ENCODE assay signal across 24 mouse cellular contexts in genomic region chr15:92509372-92509771, GRCm38 (mm10).
DNase-seq lines count a peak whose midpoint lies in the region; ATAC-seq and TF ChIP-seq lines count a peak whose summit lies in the region.
"Had no signal": no experiment of that assay in that cellular context is flagged by ENCODE, and none has a peak within 500 bp of the region (broad histone marks: within the 10 kb centered on the region; RNA-seq: fewer than 3 reads in every experiment).

No protein-coding gene starts in this region.

- no peak for TF ChIP-seq CTCF in heart, postnatal 0 days (IDR thresholded peaks at IDR 0.05; ENCODE audit: low read depth)
- no peak for TF ChIP-seq CTCF in cerebellum, adult 2 months (IDR thresholded peaks at IDR 0.05; ENCODE audit: borderline replicate concordance, insufficient read depth, low read depth, low read length)

- no peak for ATAC-seq in heart, embryonic 12.5 days (ENCODE audit: insufficient number of reproducible peaks, low FRiP score)
- ATAC-seq in heart, embryonic 16.5 days (replicated peaks; ENCODE audit: extremely low read depth, insufficient read depth, low FRiP score): peak; percentile 45
- peak; percentile 55; the same call in 1 of the 2 replicates for ATAC-seq in heart, postnatal 0 days (ENCODE audit: insufficient read depth, low read depth)
- ATAC-seq: CD4-positive, CD25-positive, alpha-beta regulatory T cell, adult 4 months; forebrain, embryonic 13.5 days; forebrain, embryonic 16.5 days; hindbrain, embryonic 16.5 days; intestine, embryonic 15.5 days had no signal

- no peaks in the 10 kb centered on the region for H3K36me3 ChIP-seq in heart, embryonic 12.5 days
- no peaks in the 10 kb centered on the region for H3K36me3 ChIP-seq in heart, embryonic 16.5 days (ENCODE audit: control insufficient read depth, insufficient read depth)
- no peaks in the 10 kb centered on the region for H3K36me3 ChIP-seq in heart, postnatal 0 days (replicated peaks; ENCODE audit: control insufficient read depth, insufficient read depth, low read length)
- H3K36me3 ChIP-seq: forebrain, embryonic 10.5 days; hindbrain, embryonic 10.5 days; hindbrain, embryonic 13.5 days; intestine, embryonic 15.5 days had no signal

- H3K9me3 ChIP-seq in heart, embryonic 12.5 days (replicated peaks): no peaks in the 10 kb centered on the region
- no peaks in the 10 kb centered on the region for H3K9me3 ChIP-seq in heart, embryonic 16.5 days (replicated peaks; ENCODE audit: control insufficient read depth, low read length)
- no peaks in the 10 kb centered on the region for H3K9me3 ChIP-seq in heart, postnatal 0 days (replicated peaks; ENCODE audit: control insufficient read depth, low read length)
- H3K9me3 ChIP-seq: forebrain, embryonic 10.5 days; forebrain, embryonic 13.5 days; hindbrain, embryonic 10.5 days; hindbrain, embryonic 13.5 days; intestine, embryonic 15.5 days had no signal

- TF ChIP-seq POLR2A in cerebellum, adult 2 months (IDR thresholded peaks at IDR 0.05; ENCODE audit: borderline replicate concordance, insufficient read depth, low read length): no peak

- H3K27ac ChIP-seq in heart, embryonic 12.5 days (ENCODE audit: poor library complexity, severe bottlenecking): no peak overlapping the region
- H3K27ac ChIP-seq in heart, embryonic 16.5 days (ENCODE audit: low read length): no peak overlapping the region
- H3K27ac ChIP-seq in heart, postnatal 0 days (ENCODE audit: low read depth): no peak overlapping the region
- no peak overlapping the region for H3K27ac ChIP-seq in cerebellum, adult 2 months (ENCODE audit: insufficient read depth, low read length)
- H3K27ac ChIP-seq: forebrain, embryonic 10.5 days; forebrain, embryonic 13.5 days; hindbrain, embryonic 10.5 days; hindbrain, embryonic 13.5 days; intestine, embryonic 15.5 days had no signal

- peak; percentile 14 for DNase-seq in heart, adult 8-10 months (ENCODE audit: low spot score)
- peak; percentile 14 for DNase-seq in heart, postnatal 0 days (ENCODE audit: low spot score)
- peak; percentile 12 to 16 for DNase-seq in heart, postnatal 36 days
- DNase-seq in cerebellum, adult 2 months: no peak
- DNase-seq in adrenal gland, postnatal 10 days: no peak
- DNase-seq: adrenal gland, adult 2 months; adrenal gland, postnatal 25 days; cerebellum, adult 11-12 months; cerebellum, adult 9-10 months; cerebellum, postnatal 14 days; gastrocnemius, postnatal 10 days; gastrocnemius, postnatal 36 days; kidney, adult 11 months; kidney, adult 8-10 months had no signal

- H3K9ac ChIP-seq in heart, embryonic 12.5 days: no peak overlapping the region
- H3K9ac ChIP-seq in heart, embryonic 16.5 days (ENCODE audit: low read length): no peak overlapping the region
- no peak overlapping the region for H3K9ac ChIP-seq in heart, postnatal 0 days (replicated peaks; ENCODE audit: low read depth, low read length)
- H3K9ac ChIP-seq: forebrain, embryonic 13.5 days; hindbrain, embryonic 13.5 days; intestine, embryonic 15.5 days had no signal

- no peak overlapping the region for H3K4me3 ChIP-seq in heart, embryonic 12.5 days
- no peak overlapping the region for H3K4me3 ChIP-seq in heart, embryonic 16.5 days (ENCODE audit: low read length)
- H3K4me3 ChIP-seq in heart, postnatal 0 days (ENCODE audit: low read depth, low read length): no peak overlapping the region
- H3K4me3 ChIP-seq in cerebellum, adult 2 months (replicated peaks; ENCODE audit: insufficient read depth, low read depth, low read length): no peak overlapping the region
- H3K4me3 ChIP-seq: forebrain, embryonic 10.5 days; forebrain, embryonic 13.5 days; hindbrain, embryonic 10.5 days; hindbrain, embryonic 13.5 days; intestine, embryonic 15.5 days had no signal

- peak; percentile 27; the same call in 1 of the 2 replicates for TF ChIP-seq EP300 in heart, postnatal 0 days (IDR thresholded peaks at IDR 0.05; ENCODE audit: low read depth)

- no peaks in the 10 kb centered on the region for H3K4me1 ChIP-seq in heart, embryonic 12.5 days (replicated peaks)
- H3K4me1 ChIP-seq in heart, embryonic 16.5 days (ENCODE audit: control insufficient read depth, insufficient read depth, low read length): no peaks in the 10 kb centered on the region
- H3K4me1 ChIP-seq in heart, postnatal 0 days (ENCODE audit: control insufficient read depth, insufficient read depth): peaks cover 5% of the 10 kb centered on the region; the same call in 1 of the 2 replicates
- H3K4me1 ChIP-seq in cerebellum, adult 2 months (ENCODE audit: control insufficient read depth, insufficient read depth, low read length): no peaks in the 10 kb centered on the region
- H3K4me1 ChIP-seq: hindbrain, embryonic 10.5 days; intestine, embryonic 15.5 days had no signal

- WGBS in heart, embryonic 12.5 days: 61% methylated on average over 8 of the region's 8 CpGs
- 45% methylated on average over 8 of the region's 8 CpGs for WGBS in heart, embryonic 16.5 days
- 33% methylated on average over 8 of the region's 8 CpGs for WGBS in heart, postnatal 0 days
- 72% methylated on average over 8 of the region's 8 CpGs for WGBS in cerebellum, adult 2 months

- H3K27me3 ChIP-seq in heart, embryonic 12.5 days (replicated peaks): no peaks in the 10 kb centered on the region
- H3K27me3 ChIP-seq in heart, embryonic 16.5 days (ENCODE audit: control insufficient read depth, insufficient read depth, low read length): no peaks in the 10 kb centered on the region
- H3K27me3 ChIP-seq in heart, postnatal 0 days (ENCODE audit: control insufficient read depth, insufficient read depth, low read length): no peaks in the 10 kb centered on the region
- no peaks in the 10 kb centered on the region for H3K27me3 ChIP-seq in cerebellum, adult 2 months (ENCODE audit: control insufficient read depth, insufficient read depth, low read length)
- H3K27me3 ChIP-seq: hindbrain, embryonic 13.5 days; intestine, embryonic 15.5 days had no signal

- H3K4me2 ChIP-seq in heart, embryonic 12.5 days: no peak overlapping the region
- H3K4me2 ChIP-seq in heart, embryonic 16.5 days (ENCODE audit: low read depth, low read length): no peak overlapping the region; the same call in 1 of the 2 replicates
- H3K4me2 ChIP-seq in heart, postnatal 0 days (ENCODE audit: low read depth, low read length): no peak overlapping the region
- H3K4me2 ChIP-seq: forebrain, embryonic 13.5 days; hindbrain, embryonic 13.5 days; intestine, embryonic 15.5 days had no signal

- intact Hi-C loops in heart, postnatal 36 days (cut with DNase I): no loop called here

Comparison
In these comparisons a context has a peak if more than half of its experiments do, and no peak if none do; other contexts are left out.
1. DNase-seq: peak in heart, adult 8-10 months (single experiment), heart, postnatal 0 days (single experiment) and heart, postnatal 36 days (2 of 2); none in cerebellum, adult 2 months (0 of 2) and adrenal gland, postnatal 10 days (single experiment).